Mouse (Mus musculus): Measurements from ENCODE around the gene Nckap5l.

GRCm38 (mm10) chr15:99470224-99470761, 12.7 kb upstream of the Nckap5l start:
- TF ChIP-seq NELFE (IDR thresholded peaks at IDR 0.05; ENCODE audit: low read depth, low read length) = no peak
- TF ChIP-seq ZC3H11A (IDR thresholded peaks at IDR 0.05; ENCODE audit: low read depth, low read length) = no peak
- no peak for TF ChIP-seq POLR2AphosphoS2 (IDR thresholded peaks at IDR 0.05; ENCODE audit: low read depth, low read length)
- TF ChIP-seq CTCF (conservative IDR thresholded peaks at IDR 0.05 in 1 of 2, IDR thresholded peaks at IDR 0.05 in 1 of 2; ENCODE audit: low read depth in 2 of 2, low read length in 2 of 2) = no peak
- no peak for TF ChIP-seq BHLHE40 (IDR thresholded peaks at IDR 0.05; ENCODE audit: low read depth, low read length)
- TF ChIP-seq UBTF (IDR thresholded peaks at IDR 0.05; ENCODE audit: low read depth, low read length) = no peak
- no peak for TF ChIP-seq POLR2A (IDR thresholded peaks at IDR 0.05; ENCODE audit: low read depth, low read length)
- no peak for TF ChIP-seq RAD21 (IDR thresholded peaks at IDR 0.05; ENCODE audit: low read depth, low read length)
- TF ChIP-seq MXI1 (IDR thresholded peaks at IDR 0.05; ENCODE audit: low read depth, low read length) = no peak
